Mouse (Mus musculus) forebrain, embryonic 16.5 days (tissue): ENCODE measurements at regions not wholly inside any gene's neighbourhood (a gene's known extent, or its start where the extent isn't known, plus 50 kb on each side); places are given as distances from the start of the nearest gene placed in this dataset.

Source experiments
- ATAC-seq: fragments of 200-750 bp; cut with Nextera tagmentation; 2 replicates; pipeline ENCODE4 v1.8.0; 2017; ENCODE audit warnings: mild to moderate bottlenecking, moderate library complexity
- H3K27ac ChIP-seq: fragments of 300-500 bp; sonication (generic); 2 replicates; pipeline ENCODE4 v1.5.1; 2014; ENCODE audit warnings: low read length, control low read depth
- H3K27me3 ChIP-seq: fragments of 300-500 bp; sonication (generic); replicated peaks from 2 replicates; pipeline ENCODE4 v1.6.1; 2014; ENCODE audit warnings: low read length; ENCODE audit not compliant: control insufficient read depth, insufficient read depth
- H3K36me3 ChIP-seq: fragments of 300-500 bp; sonication (generic); 2 replicates; pipeline ENCODE4 v1.6.1; 2014; ENCODE audit not compliant: control insufficient read depth, insufficient read depth
- H3K4me1 ChIP-seq: fragments of 300-500 bp; sonication (generic); replicated peaks from 2 replicates; pipeline ENCODE4 v1.6.1; 2014; ENCODE audit warnings: low read length; ENCODE audit not compliant: control insufficient read depth, insufficient read depth
- H3K4me2 ChIP-seq: fragments of 300-500 bp; sonication (generic); 2 replicates; pipeline ENCODE4 v1.6.1; 2014; ENCODE audit warnings: mild to moderate bottlenecking, low read length, control low read depth
- H3K4me3 ChIP-seq: fragments of 300-500 bp; sonication (generic); replicated peaks from 2 replicates; pipeline ENCODE4 v1.5.1; 2014; ENCODE audit warnings: mild to moderate bottlenecking, low read length, control low read depth
- H3K9ac ChIP-seq: fragments of 300-500 bp; sonication (generic); replicated peaks from 2 replicates; pipeline ENCODE4 v1.6.1; 2014; ENCODE audit warnings: low read depth, low read length, control low read depth
- H3K9me3 ChIP-seq: fragments of 300-500 bp; sonication (generic); 2 replicates; pipeline ENCODE4 v1.6.1; 2016; ENCODE audit warnings: low read length; ENCODE audit not compliant: control insufficient read depth
- whole genome bisulfite sequencing: fragments of 180-500 bp; shearing (Covaris S2); extraction: QIAGEN DNeasy Blood & Tissue Kit; methylation state at CpG from one replicate; pipeline ENCODE4 v1.1.7; 2014; 5-methylcytosine and 5-hydroxymethylcytosine counted together

- Histone ChIP-seq H3K4me3 (no peak overlapping the region), H3K9ac (no peak overlapping the region), H3K4me1 (no peaks in the 10 kb centered on the region), H3K27ac (no peak overlapping the region), H3K27me3 (no peaks in the 10 kb centered on the region), H3K4me2 (no peak overlapping the region), H3K36me3 (no peaks in the 10 kb centered on the region), H3K9me3 (peaks cover 2% of the 10 kb centered on the region; the same call in 1 of the 2 replicates)
- ATAC-seq: no peak
- 48% methylated on average over 6 of the region's 6 CpGs for WGBS
Measured at GRCm38 (mm10) chr5:99838236-99838775, 67.7 kb upstream of the Vamp9 start.

- Histone ChIP-seq H3K36me3 (no peaks in the 10 kb centered on the region), H3K4me1 (no peaks in the 10 kb centered on the region), H3K9me3 (no peaks in the 10 kb centered on the region), H3K4me2 (no peak overlapping the region), H3K27ac (no peak overlapping the region), H3K4me3 (no peak overlapping the region), H3K27me3 (no peaks in the 10 kb centered on the region), H3K9ac (no peak overlapping the region)
- WGBS: 93% methylated on average over 11 of the region's 11 CpGs
- no peak for ATAC-seq
Measured at GRCm38 (mm10) chr5:99839661-99840060, 66.4 kb upstream of the Vamp9 start.

GRCm38 (mm10) chr5:99840884-99841283, 65.2 kb upstream of the Vamp9 start:
- Histone ChIP-seq H3K27ac (no peak overlapping the region), H3K9me3 (no peaks in the 10 kb centered on the region), H3K9ac (no peak overlapping the region), H3K4me2 (no peak overlapping the region), H3K4me3 (no peak overlapping the region), H3K27me3 (no peaks in the 10 kb centered on the region), H3K36me3 (no peaks in the 10 kb centered on the region), H3K4me1 (peaks cover 5% of the 10 kb centered on the region)
- 68% methylated on average over 9 of the region's 9 CpGs for WGBS
- ATAC-seq: peak; percentile 33; the same call in 1 of the 2 replicates

- 47% methylated on average over 11 of the region's 11 CpGs for WGBS
- Histone ChIP-seq H3K27ac (no peak overlapping the region), H3K4me1 (peaks cover 7% of the 10 kb centered on the region), H3K9ac (0 out of 2 replicates have a peak overlapping the region, but pooled peaks have one; percentile 1), H3K4me2 (no peak overlapping the region), H3K27me3 (no peaks in the 10 kb centered on the region), H3K4me3 (no peak overlapping the region), H3K9me3 (no peaks in the 10 kb centered on the region), H3K36me3 (no peaks in the 10 kb centered on the region)
- ATAC-seq: peak; percentile 47
Measured at GRCm38 (mm10) chr5:99845565-99846255, 60.3 kb upstream of the Vamp9 start.

- Histone ChIP-seq H3K27me3 (no peaks in the 10 kb centered on the region), H3K9me3 (no peaks in the 10 kb centered on the region), H3K27ac (peak overlapping the region; percentile 37), H3K36me3 (no peaks in the 10 kb centered on the region), H3K4me1 (peaks cover 7% of the 10 kb centered on the region), H3K4me3 (no peak overlapping the region), H3K4me2 (no peak overlapping the region), H3K9ac (no peak overlapping the region)
- ATAC-seq: no peak
- 79% methylated on average over 17 of the region's 17 CpGs for WGBS
Measured at GRCm38 (mm10) chr5:99848158-99848988, 57.7 kb upstream of the Vamp9 start.

- Histone ChIP-seq H3K36me3 (no peaks in the 10 kb centered on the region), H3K4me2 (no peak overlapping the region), H3K27ac (peak overlapping the region; percentile 37), H3K4me1 (peaks cover 7% of the 10 kb centered on the region), H3K27me3 (no peaks in the 10 kb centered on the region), H3K4me3 (no peak overlapping the region), H3K9ac (no peak overlapping the region), H3K9me3 (no peaks in the 10 kb centered on the region)
- 46% methylated on average over 9 of the region's 9 CpGs for WGBS
- ATAC-seq: no peak
Measured at GRCm38 (mm10) chr5:99849001-99849400, 57.1 kb upstream of the Vamp9 start.

- Histone ChIP-seq H3K9me3 (no peaks in the 10 kb centered on the region), H3K4me1 (no peaks in the 10 kb centered on the region), H3K9ac (no peak overlapping the region), H3K4me3 (no peak overlapping the region), H3K27ac (no peak overlapping the region), H3K4me2 (no peak overlapping the region), H3K36me3 (no peaks in the 10 kb centered on the region), H3K27me3 (no peaks in the 10 kb centered on the region)
- WGBS: 61% methylated on average over 4 of the region's 4 CpGs
- ATAC-seq: no peak
Measured at GRCm38 (mm10) chr5:99852316-99852715, 53.7 kb upstream of the Vamp9 start.
